Mouse (Mus musculus): ENCODE data around the gene Gmnc. TPM values are rescaled to one million over a fixed set of nuclear protein-coding genes. Genes with fewer than 3 reads are reported as not detected.

Gmnc gene
- polyA plus RNA-seq, 1 experiment = not detected

DNA sequence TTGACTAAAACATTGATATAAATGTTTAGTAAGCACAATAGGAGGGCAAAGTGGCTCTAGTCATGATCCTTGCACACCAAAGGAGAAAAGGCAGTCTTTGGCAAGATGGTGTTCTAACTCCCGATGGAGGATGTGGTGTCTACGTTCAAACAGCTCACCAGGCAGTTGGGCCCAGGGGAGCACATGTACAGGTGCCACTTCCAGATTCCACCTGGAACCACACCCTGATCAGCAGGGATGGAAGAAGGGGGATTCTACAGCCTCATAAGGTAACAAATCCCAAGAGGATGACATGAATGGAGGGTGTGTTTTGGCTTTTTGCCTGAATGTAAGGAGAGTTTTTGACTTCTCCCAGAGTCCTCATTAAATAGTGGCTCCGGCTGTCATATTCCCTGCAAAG is 39.9 kb downstream of the Gmnc start:
- no peaks in the 10 kb centered on the region for H3K27me3 ChIP-seq (ENCODE audit: control insufficient read depth, insufficient read depth, insufficient read length)
- no peak for TF ChIP-seq POLR2AphosphoS2 (IDR thresholded peaks at IDR 0.05; ENCODE audit: insufficient read length, low read depth)
- TF ChIP-seq CEBPB (IDR thresholded peaks at IDR 0.05; ENCODE audit: insufficient read depth, poor library complexity, severe bottlenecking) = no peak
- no peak for TF ChIP-seq MYOD1 (IDR thresholded peaks at IDR 0.05; ENCODE audit: control insufficient read depth in 1 of 3, insufficient read length in 2 of 3, low read depth in 2 of 3)
- TF ChIP-seq POLR2A (IDR thresholded peaks at IDR 0.05; ENCODE audit: insufficient read length, low read depth) = no peak
- no peak for TF ChIP-seq REST (IDR thresholded peaks at IDR 0.05; ENCODE audit: insufficient read depth, insufficient read length)
- TF ChIP-seq TCF3 (IDR thresholded peaks at IDR 0.05; ENCODE audit: insufficient read length, low read depth) = no peak
- H3K36me3 ChIP-seq (ENCODE audit: control insufficient read depth, insufficient read depth) = no peaks in the 10 kb centered on the region
- no peak overlapping the region for H3ac ChIP-seq (ENCODE audit: control insufficient read depth, insufficient read length)
- H3K4me3 ChIP-seq = no peak overlapping the region
- H3K4me2 ChIP-seq (ENCODE audit: low read depth) = no peak overlapping the region
- no peaks in the 10 kb centered on the region for H3K79me2 ChIP-seq (ENCODE audit: control insufficient read depth, insufficient read depth)

GRCm38 (mm10) chr16:26950209-26950608 is 41.2 kb downstream of the Gmnc start:
- Histone ChIP-seq H3K79me2 (ENCODE audit: control insufficient read depth, insufficient read depth) (no peaks in the 10 kb centered on the region), H3ac (ENCODE audit: control insufficient read depth, insufficient read length) (no peak overlapping the region), H3K36me3 (ENCODE audit: control insufficient read depth, insufficient read depth) (no peaks in the 10 kb centered on the region), H3K27me3 (ENCODE audit: control insufficient read depth, insufficient read depth, insufficient read length) (no peaks in the 10 kb centered on the region), H3K4me2 (ENCODE audit: low read depth) (no peak overlapping the region), H3K4me3 (no peak overlapping the region)
- TF ChIP-seq CEBPB (IDR thresholded peaks at IDR 0.05; ENCODE audit: insufficient read depth, poor library complexity, severe bottlenecking) = no peak
- no peak for TF ChIP-seq TCF12 (IDR thresholded peaks at IDR 0.05; ENCODE audit: insufficient read depth, poor library complexity, severe bottlenecking)
- no peak for TF ChIP-seq USF1 (IDR thresholded peaks at IDR 0.05; ENCODE audit: low read depth)
- TF ChIP-seq MAX (IDR thresholded peaks at IDR 0.05; ENCODE audit: low read depth) = no peak
- TF ChIP-seq MYOD1 (IDR thresholded peaks at IDR 0.05; ENCODE audit: control insufficient read depth in 1 of 3, insufficient read length in 2 of 3, low read depth in 2 of 3) = no peak
- no peak for TF ChIP-seq POLR2AphosphoS2 (IDR thresholded peaks at IDR 0.05; ENCODE audit: insufficient read length, low read depth)
- no peak for TF ChIP-seq REST (IDR thresholded peaks at IDR 0.05; ENCODE audit: insufficient read depth, insufficient read length)
- TF ChIP-seq TCF3 (IDR thresholded peaks at IDR 0.05; ENCODE audit: insufficient read length, low read depth) = no peak
- no peak for TF ChIP-seq POLR2A (IDR thresholded peaks at IDR 0.05; ENCODE audit: insufficient read length, low read depth)
- TF ChIP-seq MYOG (IDR thresholded peaks at IDR 0.05; ENCODE audit: control insufficient read depth in 1 of 3, insufficient read depth in 1 of 3, insufficient read length in 2 of 3, low read depth in 2 of 3) = no peak
- TF ChIP-seq E2F4 (IDR thresholded peaks at IDR 0.05; ENCODE audit: insufficient read depth) = no peak
- no peak for TF ChIP-seq SRF (IDR thresholded peaks at IDR 0.05; ENCODE audit: control insufficient read depth, insufficient read length, low read depth)

GRCm38 (mm10) chr16:26903968-26904367 is 87.5 kb downstream of the Gmnc start:
- Histone ChIP-seq H3K79me2 (ENCODE audit: control insufficient read depth, insufficient read depth) (no peaks in the 10 kb centered on the region), H3K4me2 (ENCODE audit: low read depth) (no peak overlapping the region), H3K27me3 (ENCODE audit: control insufficient read depth, insufficient read depth, insufficient read length) (no peaks in the 10 kb centered on the region), H3K36me3 (ENCODE audit: control insufficient read depth, insufficient read depth) (no peaks in the 10 kb centered on the region), H3ac (ENCODE audit: control insufficient read depth, insufficient read length) (no peak overlapping the region), H3K4me3 (no peak overlapping the region)
- TF ChIP-seq POLR2A (IDR thresholded peaks at IDR 0.05; ENCODE audit: insufficient read length, low read depth) = no peak
- no peak for TF ChIP-seq POLR2AphosphoS2 (IDR thresholded peaks at IDR 0.05; ENCODE audit: insufficient read length, low read depth)
- no peak for TF ChIP-seq TCF3 (IDR thresholded peaks at IDR 0.05; ENCODE audit: insufficient read length, low read depth)
- TF ChIP-seq MAX (IDR thresholded peaks at IDR 0.05; ENCODE audit: low read depth) = no peak
- no peak for TF ChIP-seq USF1 (IDR thresholded peaks at IDR 0.05; ENCODE audit: low read depth)
- TF ChIP-seq REST (IDR thresholded peaks at IDR 0.05; ENCODE audit: insufficient read depth, insufficient read length) = no peak
- TF ChIP-seq MYOD1 (IDR thresholded peaks at IDR 0.05; ENCODE audit: control insufficient read depth in 1 of 3, insufficient read length in 2 of 3, low read depth in 2 of 3) = no peak
- no peak for TF ChIP-seq CEBPB (IDR thresholded peaks at IDR 0.05; ENCODE audit: insufficient read depth, poor library complexity, severe bottlenecking)
- no peak for TF ChIP-seq E2F4 (IDR thresholded peaks at IDR 0.05; ENCODE audit: insufficient read depth)
- no peak for TF ChIP-seq TCF12 (IDR thresholded peaks at IDR 0.05; ENCODE audit: insufficient read depth, poor library complexity, severe bottlenecking)
- TF ChIP-seq MYOG (IDR thresholded peaks at IDR 0.05; ENCODE audit: control insufficient read depth in 1 of 3, insufficient read depth in 1 of 3, insufficient read length in 2 of 3, low read depth in 2 of 3) = no peak
- TF ChIP-seq SRF (IDR thresholded peaks at IDR 0.05; ENCODE audit: control insufficient read depth, insufficient read length, low read depth) = no peak

DNA sequence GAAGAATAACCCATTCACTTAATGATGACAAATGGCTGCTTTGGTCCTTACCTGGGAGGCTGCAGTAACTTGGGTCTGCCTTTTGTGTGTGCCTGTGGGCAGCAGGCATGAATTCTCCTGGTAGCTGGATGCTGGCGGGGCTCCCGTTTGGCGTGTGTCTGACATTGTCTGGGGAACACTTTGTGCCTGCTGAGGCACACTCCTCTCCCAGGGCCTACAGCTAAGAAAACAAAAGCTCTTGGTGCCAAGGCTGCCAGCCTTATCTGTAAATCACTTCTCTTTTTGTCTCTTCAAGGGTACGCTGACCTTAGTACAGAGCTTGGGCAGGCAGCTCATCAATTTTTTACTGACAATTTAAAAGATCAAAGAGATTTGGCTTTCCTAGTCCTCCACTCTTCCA is 90.0 kb downstream of the Gmnc start:
- Histone ChIP-seq H3ac (ENCODE audit: control insufficient read depth, insufficient read length) (no peak overlapping the region), H3K27me3 (ENCODE audit: control insufficient read depth, insufficient read depth, insufficient read length) (no peaks in the 10 kb centered on the region), H3K4me3 (no peak overlapping the region), H3K36me3 (ENCODE audit: control insufficient read depth, insufficient read depth) (no peaks in the 10 kb centered on the region), H3K4me2 (ENCODE audit: low read depth) (no peak overlapping the region), H3K79me2 (ENCODE audit: control insufficient read depth, insufficient read depth) (no peaks in the 10 kb centered on the region)
- no peak for TF ChIP-seq USF1 (IDR thresholded peaks at IDR 0.05; ENCODE audit: low read depth)
- no peak for TF ChIP-seq MAX (IDR thresholded peaks at IDR 0.05; ENCODE audit: low read depth)
- no peak for TF ChIP-seq SRF (IDR thresholded peaks at IDR 0.05; ENCODE audit: control insufficient read depth, insufficient read length, low read depth)
- TF ChIP-seq MYOD1 (IDR thresholded peaks at IDR 0.05; ENCODE audit: control insufficient read depth in 1 of 3, insufficient read length in 2 of 3, low read depth in 2 of 3) = no peak
- TF ChIP-seq MYOG (IDR thresholded peaks at IDR 0.05; ENCODE audit: control insufficient read depth in 1 of 3, insufficient read depth in 1 of 3, insufficient read length in 2 of 3, low read depth in 2 of 3) = no peak
- no peak for TF ChIP-seq E2F4 (IDR thresholded peaks at IDR 0.05; ENCODE audit: insufficient read depth)

DNA sequence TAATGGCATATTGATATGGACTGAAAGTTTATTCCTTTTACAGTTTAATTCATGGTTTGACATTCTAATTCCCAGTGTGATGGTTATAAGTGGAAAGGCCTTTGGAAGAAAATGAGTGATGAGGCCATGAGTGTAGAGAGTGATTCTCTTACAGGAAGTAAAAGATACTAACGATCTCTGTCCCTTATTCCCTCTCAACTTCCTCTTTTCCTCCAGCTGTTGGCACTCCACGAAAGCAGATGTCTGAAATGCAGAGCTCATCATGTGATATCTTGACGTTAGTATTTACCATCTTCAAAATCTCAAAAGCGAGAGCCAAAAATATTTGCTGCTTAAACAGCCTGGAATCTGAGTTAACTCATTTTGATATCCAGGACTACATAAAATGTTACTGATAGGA is 105.1 kb downstream of the Gmnc start:
- no peaks in the 10 kb centered on the region for H3K36me3 ChIP-seq (ENCODE audit: control insufficient read depth, insufficient read depth)
- H3K4me3 ChIP-seq = no peak overlapping the region
- no peak overlapping the region for H3K4me2 ChIP-seq (ENCODE audit: low read depth)
- no peaks in the 10 kb centered on the region for H3K79me2 ChIP-seq (ENCODE audit: control insufficient read depth, insufficient read depth)
- no peak for TF ChIP-seq TCF12 (IDR thresholded peaks at IDR 0.05; ENCODE audit: insufficient read depth, poor library complexity, severe bottlenecking)
- TF ChIP-seq SRF (IDR thresholded peaks at IDR 0.05; ENCODE audit: control insufficient read depth, insufficient read length, low read depth) = no peak
- TF ChIP-seq REST (IDR thresholded peaks at IDR 0.05; ENCODE audit: insufficient read depth, insufficient read length) = no peak
- no peak for TF ChIP-seq USF1 (IDR thresholded peaks at IDR 0.05; ENCODE audit: low read depth)
- no peak for TF ChIP-seq POLR2AphosphoS2 (IDR thresholded peaks at IDR 0.05; ENCODE audit: insufficient read length, low read depth)
- TF ChIP-seq TCF3 (IDR thresholded peaks at IDR 0.05; ENCODE audit: insufficient read length, low read depth) = no peak
- TF ChIP-seq E2F4 (IDR thresholded peaks at IDR 0.05; ENCODE audit: insufficient read depth) = no peak
- TF ChIP-seq MYOG (IDR thresholded peaks at IDR 0.05; ENCODE audit: control insufficient read depth in 1 of 3, insufficient read depth in 1 of 3, insufficient read length in 2 of 3, low read depth in 2 of 3) = no peak
- TF ChIP-seq MYOD1 (IDR thresholded peaks at IDR 0.05; ENCODE audit: control insufficient read depth in 1 of 3, insufficient read length in 2 of 3, low read depth in 2 of 3) = no peak
- no peak for TF ChIP-seq CEBPB (IDR thresholded peaks at IDR 0.05; ENCODE audit: insufficient read depth, poor library complexity, severe bottlenecking)
- no peak for TF ChIP-seq MAX (IDR thresholded peaks at IDR 0.05; ENCODE audit: low read depth)
- no peak for TF ChIP-seq POLR2A (IDR thresholded peaks at IDR 0.05; ENCODE audit: insufficient read length, low read depth)
- H3K27me3 ChIP-seq (ENCODE audit: control insufficient read depth, insufficient read depth, insufficient read length) = no peaks in the 10 kb centered on the region
- H3ac ChIP-seq (ENCODE audit: control insufficient read depth, insufficient read length) = no peak overlapping the region

Data from myocyte (in vitro differentiated cells).